Mouse (Mus musculus) myocyte (in vitro differentiated cells): ENCODE measurements at regions not wholly inside any gene's neighbourhood (a gene's known extent, or its start where the extent isn't known, plus 50 kb on each side); places are given as distances from the start of the nearest gene placed in this dataset.

Source experiments
- H3K27me3 ChIP-seq: one replicate; pipeline ENCODE4 v1.6.1; 2011; ENCODE audit not compliant: control insufficient read depth, insufficient read depth, insufficient read length
- H3K36me3 ChIP-seq: one replicate; pipeline ENCODE4 v1.6.1; 2011; ENCODE audit not compliant: control insufficient read depth, insufficient read depth
- H3K4me2 ChIP-seq: one replicate; pipeline ENCODE4 v1.6.1; 2011; ENCODE audit warnings: low read depth, control low read depth
- H3K4me3 ChIP-seq: one replicate; pipeline ENCODE4 v1.5.1; 2011; ENCODE audit warnings: mild to moderate bottlenecking, control low read depth, moderate library complexity
- H3K79me2 ChIP-seq: one replicate; pipeline ENCODE4 v1.6.1; 2011; ENCODE audit not compliant: control insufficient read depth, insufficient read depth
- H3ac ChIP-seq: one replicate; pipeline ENCODE4 v1.6.1; 2011; ENCODE audit not compliant: control insufficient read depth, insufficient read length
- CEBPB ChIP-seq: IDR thresholded peaks from 2 replicates; pipeline ENCODE4 v1.6.1; 2011; ENCODE audit warnings: mild to moderate bottlenecking, moderate library complexity; ENCODE audit not compliant: poor library complexity, insufficient read depth, severe bottlenecking
- E2F4 ChIP-seq: IDR thresholded peaks from one replicate; pipeline ENCODE4 v1.6.1; 2011; ENCODE audit warnings: mild to moderate bottlenecking, control low read depth, moderate library complexity; ENCODE audit not compliant: insufficient read depth
- MAX ChIP-seq: IDR thresholded peaks from one replicate; pipeline ENCODE4 v1.6.1; 2011; ENCODE audit warnings: low read depth, mild to moderate bottlenecking, control low read depth
- MYOD1 ChIP-seq, 3 experiments: IDR thresholded peaks; one replicate each; pipeline ENCODE4 v1.6.1; 2011; ENCODE audit warnings: control low read depth in 2 of 3, low read depth in 2 of 3, mild to moderate bottlenecking in 2 of 3, moderate library complexity in 1 of 3; ENCODE audit not compliant: insufficient read length in 2 of 3, control insufficient read depth in 1 of 3
- MYOG ChIP-seq, 3 experiments: IDR thresholded peaks; one replicate each; pipeline ENCODE4 v1.6.1; 2011; ENCODE audit warnings: control low read depth in 2 of 3, low read depth in 2 of 3, mild to moderate bottlenecking in 2 of 3; ENCODE audit not compliant: insufficient read length in 2 of 3, control insufficient read depth in 1 of 3, insufficient read depth in 1 of 3
- POLR2A ChIP-seq: IDR thresholded peaks from one replicate; pipeline ENCODE4 v1.6.1; 2011; ENCODE audit warnings: low read depth, mild to moderate bottlenecking, control low read depth, moderate library complexity; ENCODE audit not compliant: insufficient read length
- POLR2AphosphoS2 ChIP-seq: IDR thresholded peaks from one replicate; pipeline ENCODE4 v1.6.1; 2011; ENCODE audit warnings: low read depth, control low read depth; ENCODE audit not compliant: insufficient read length
- REST ChIP-seq: IDR thresholded peaks from one replicate; pipeline ENCODE4 v1.6.1; 2011; ENCODE audit warnings: mild to moderate bottlenecking, control low read depth, moderate library complexity; ENCODE audit not compliant: insufficient read depth, insufficient read length
- SRF ChIP-seq: IDR thresholded peaks from one replicate; pipeline ENCODE4 v1.6.1; 2011; ENCODE audit warnings: low read depth; ENCODE audit not compliant: control insufficient read depth, insufficient read length
- TCF12 ChIP-seq: IDR thresholded peaks from one replicate; pipeline ENCODE4 v1.6.1; 2011; ENCODE audit warnings: mild to moderate bottlenecking, control low read depth; ENCODE audit not compliant: poor library complexity, insufficient read depth, severe bottlenecking
- TCF3 ChIP-seq: IDR thresholded peaks from one replicate; pipeline ENCODE4 v1.6.1; 2011; ENCODE audit warnings: low read depth, control low read depth; ENCODE audit not compliant: insufficient read length
- USF1 ChIP-seq: IDR thresholded peaks from one replicate; pipeline ENCODE4 v1.6.1; 2011; ENCODE audit warnings: low read depth, mild to moderate bottlenecking, control low read depth, moderate library complexity

DNA sequence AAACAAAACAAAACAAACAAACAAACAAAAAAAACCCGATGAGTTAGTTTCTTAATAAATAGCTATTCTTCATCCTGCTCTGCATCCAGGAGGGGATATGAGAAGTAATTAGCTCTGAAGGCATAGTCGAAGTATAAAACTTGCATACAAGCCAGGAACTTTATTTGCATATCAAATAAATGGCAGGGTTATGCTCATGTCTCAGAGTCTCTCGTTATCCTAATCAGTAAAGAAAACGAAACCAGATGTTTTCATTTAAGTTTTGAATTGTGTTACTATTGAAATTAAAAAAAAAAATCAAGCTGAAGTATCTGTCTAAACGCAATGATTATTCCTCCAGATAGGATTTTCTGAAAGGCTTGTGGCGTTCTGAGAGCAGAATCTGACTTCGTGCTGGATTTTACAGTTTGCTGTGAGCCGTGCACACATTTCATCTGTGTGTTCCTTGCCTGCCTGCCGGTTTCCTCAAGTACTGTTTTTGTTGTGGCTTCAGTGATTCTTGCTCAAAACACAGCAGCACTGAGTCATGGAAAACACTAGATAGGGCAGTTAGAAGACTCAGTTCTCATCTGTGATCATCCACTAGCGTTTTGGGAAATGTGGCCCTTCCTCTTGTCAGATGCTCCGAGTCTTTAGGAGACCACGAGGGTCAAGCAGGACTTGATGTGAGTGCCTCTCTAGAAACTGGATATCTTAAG, 91.2 kb downstream of the Kcnrg start:
- Histone ChIP-seq H3K4me2 (peak overlapping the region; percentile 83), H3K4me3 (no peak overlapping the region)
- TF ChIP-seq POLR2A (no peak), REST (no peak), SRF (no peak)

DNA sequence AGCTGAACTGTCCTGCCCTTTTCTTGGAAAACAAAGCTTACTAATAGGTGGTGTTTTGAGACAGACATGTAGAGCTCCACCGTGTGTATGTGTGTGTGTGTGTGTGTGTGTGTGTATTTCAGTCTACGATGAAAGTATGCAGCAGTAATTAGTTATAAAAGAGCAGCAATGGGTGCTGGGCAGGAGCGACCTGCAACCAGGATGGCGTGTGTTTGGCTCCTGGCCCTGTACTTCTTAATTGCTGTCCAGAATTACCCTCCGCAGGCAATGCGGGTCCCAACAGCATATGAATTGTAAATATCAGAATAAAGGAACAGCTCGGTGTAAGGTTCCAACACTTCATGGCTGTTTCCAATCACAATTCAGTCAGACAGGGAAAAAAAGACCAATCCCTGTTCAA, 92.4 kb downstream of the Kcnrg start:
- Histone ChIP-seq H3ac (no peak overlapping the region), H3K79me2 (no peaks in the 10 kb centered on the region), H3K4me3 (no peak overlapping the region), H3K36me3 (no peaks in the 10 kb centered on the region), H3K4me2 (no peak overlapping the region), H3K27me3 (no peaks in the 10 kb centered on the region)
- TF ChIP-seq REST: no peak
- no peak for TF ChIP-seq POLR2A
- no peak for TF ChIP-seq MAX
- no peak for TF ChIP-seq CEBPB
- TF ChIP-seq E2F4: no peak
- no peak for TF ChIP-seq SRF
- no peak for TF ChIP-seq MYOG (IDR thresholded peaks at IDR 0.05; ENCODE audit: control insufficient read depth in 1 of 3, insufficient read depth in 1 of 3, insufficient read length in 2 of 3, low read depth in 2 of 3)
- TF ChIP-seq USF1: no peak
- TF ChIP-seq TCF3: no peak
- no peak for TF ChIP-seq MYOD1 (IDR thresholded peaks at IDR 0.05; ENCODE audit: control insufficient read depth in 1 of 3, insufficient read length in 2 of 3, low read depth in 2 of 3)
- TF ChIP-seq POLR2AphosphoS2: no peak
- TF ChIP-seq TCF12: no peak

More for the DNA sequence above, 91.2 kb downstream of the Kcnrg start:
- Histone ChIP-seq H3K36me3 (no peaks in the 10 kb centered on the region), H3ac (no peak overlapping the region), H3K27me3 (no peaks in the 10 kb centered on the region), H3K79me2 (no peaks in the 10 kb centered on the region)

DNA sequence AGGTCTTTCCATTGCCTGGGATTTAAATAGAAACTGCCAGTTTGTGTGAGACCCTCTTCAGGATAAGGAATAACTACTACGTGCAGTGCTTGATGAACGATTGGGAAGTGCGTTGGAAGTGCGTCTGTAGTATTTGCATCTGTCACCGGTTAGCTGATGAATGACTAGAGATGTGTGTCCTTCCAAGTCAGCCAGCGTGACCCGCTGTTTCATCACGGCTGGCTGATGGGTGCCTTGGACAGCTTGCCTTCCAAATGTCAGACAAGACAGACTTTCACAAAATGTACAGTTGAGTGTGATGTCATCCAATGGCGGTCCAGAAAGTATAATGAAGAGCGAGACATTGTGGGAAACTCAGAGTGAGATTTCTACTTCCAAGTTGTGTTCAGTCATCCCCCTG, 93.9 kb downstream of the Kcnrg start:
- no peak for TF ChIP-seq E2F4
- no peak for TF ChIP-seq TCF3
- TF ChIP-seq REST: no peak
- TF ChIP-seq CEBPB: no peak
- no peak for TF ChIP-seq POLR2A
- TF ChIP-seq MYOG (IDR thresholded peaks at IDR 0.05; ENCODE audit: control insufficient read depth in 1 of 3, insufficient read depth in 1 of 3, insufficient read length in 2 of 3, low read depth in 2 of 3): no peak
- no peak for TF ChIP-seq SRF
- no peak for TF ChIP-seq MAX
- Histone ChIP-seq H3K36me3 (no peaks in the 10 kb centered on the region), H3K4me2 (no peak overlapping the region), H3K27me3 (no peaks in the 10 kb centered on the region), H3K79me2 (no peaks in the 10 kb centered on the region), H3ac (no peak overlapping the region), H3K4me3 (no peak overlapping the region)

DNA sequence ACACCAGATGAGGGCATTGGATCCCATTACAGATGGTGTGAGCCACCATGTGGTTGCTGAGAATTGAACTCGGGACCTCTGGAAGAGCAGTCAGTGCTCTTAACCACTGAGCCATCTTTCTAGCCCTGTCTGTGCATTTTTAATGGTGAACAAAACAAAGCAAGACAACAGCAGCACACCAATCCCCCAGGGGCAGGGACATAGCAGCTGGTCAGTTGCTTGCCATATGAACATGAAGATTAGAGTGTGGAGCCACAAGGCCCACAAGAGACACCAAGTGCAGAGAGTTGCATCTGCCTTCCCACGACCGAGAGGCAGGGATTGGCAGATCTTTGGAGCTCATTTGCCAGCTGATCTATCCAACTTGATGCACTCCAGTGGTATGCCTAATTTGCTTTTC, 96.7 kb downstream of the Kcnrg start:
- TF ChIP-seq MYOG (IDR thresholded peaks at IDR 0.05; ENCODE audit: control insufficient read depth in 1 of 3, insufficient read depth in 1 of 3, insufficient read length in 2 of 3, low read depth in 2 of 3) (peak in 1 of 3 experiments; percentile 5), POLR2A (no peak)
- no peak overlapping the region for H3ac ChIP-seq
- no peaks in the 10 kb centered on the region for H3K79me2 ChIP-seq
- no peaks in the 10 kb centered on the region for H3K27me3 ChIP-seq
- H3K36me3 ChIP-seq: no peaks in the 10 kb centered on the region
- no peak overlapping the region for H3K4me3 ChIP-seq
- no peak overlapping the region for H3K4me2 ChIP-seq

DNA sequence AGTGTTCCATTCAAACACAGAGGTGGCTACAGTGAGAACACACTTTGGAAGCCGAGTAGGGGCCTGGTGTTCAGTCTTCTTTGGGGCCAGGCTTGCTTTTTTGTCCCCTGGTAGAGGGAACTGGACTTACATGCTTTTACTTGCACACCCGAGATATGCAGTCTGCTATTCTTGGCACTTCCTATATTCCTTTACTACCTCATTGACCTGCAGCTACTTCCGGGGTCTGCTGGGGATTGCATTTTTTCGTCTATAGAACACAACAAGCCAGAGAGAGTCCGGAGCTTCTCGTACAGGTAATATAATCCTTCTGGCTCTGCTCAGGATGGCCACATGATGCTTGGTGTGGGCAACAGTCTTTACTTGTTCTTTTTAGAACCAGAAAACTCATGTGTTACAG, 99.7 kb downstream of the Kcnrg start:
- no peaks in the 10 kb centered on the region for H3K27me3 ChIP-seq
- no peak for TF ChIP-seq MYOD1 (IDR thresholded peaks at IDR 0.05; ENCODE audit: control insufficient read depth in 1 of 3, insufficient read length in 2 of 3, low read depth in 2 of 3)
- TF ChIP-seq CEBPB: no peak
- no peak for TF ChIP-seq TCF12
- no peak for TF ChIP-seq MYOG (IDR thresholded peaks at IDR 0.05; ENCODE audit: control insufficient read depth in 1 of 3, insufficient read depth in 1 of 3, insufficient read length in 2 of 3, low read depth in 2 of 3)
- no peak for TF ChIP-seq USF1
- no peak for TF ChIP-seq REST
- no peak for TF ChIP-seq MAX
- TF ChIP-seq E2F4: no peak
- no peak for TF ChIP-seq SRF
- TF ChIP-seq POLR2AphosphoS2: no peak
- no peak for TF ChIP-seq TCF3
- TF ChIP-seq POLR2A: no peak
- no peak overlapping the region for H3K4me2 ChIP-seq
- no peak overlapping the region for H3K4me3 ChIP-seq
- no peaks in the 10 kb centered on the region for H3K79me2 ChIP-seq
- H3ac ChIP-seq: no peak overlapping the region
- no peaks in the 10 kb centered on the region for H3K36me3 ChIP-seq
